Mouse (Mus musculus) liver, adult 2 months (tissue): Measurements from ENCODE around the gene Abca4.

ENCODE experiments used
- CTCF ChIP-seq: fragments of 200-500 bp; IDR thresholded peaks from 2 replicates; pipeline ENCODE4 v1.5.1; 2011; ENCODE audit warnings: low read depth, low read length, control low read depth
- POLR2A ChIP-seq: fragments of 200-500 bp; IDR thresholded peaks from 2 replicates; pipeline ENCODE4 v1.6.1; 2011; ENCODE audit warnings: low read length, control low read depth; ENCODE audit not compliant: insufficient read depth; ENCODE audit errors: extremely low read depth

- no peak for TF ChIP-seq POLR2A
- TF ChIP-seq CTCF, result no peak
Measured at GRCm38 (mm10) chr3:122133840-122134239, 89.6 kb downstream of the Abca4 start.
